Mouse (Mus musculus): ENCODE measurements at regions not wholly inside any gene's neighbourhood (a gene's known extent, or its start where the extent isn't known, plus 50 kb on each side); places are given as distances from the start of the nearest gene placed in this dataset.

DNA sequence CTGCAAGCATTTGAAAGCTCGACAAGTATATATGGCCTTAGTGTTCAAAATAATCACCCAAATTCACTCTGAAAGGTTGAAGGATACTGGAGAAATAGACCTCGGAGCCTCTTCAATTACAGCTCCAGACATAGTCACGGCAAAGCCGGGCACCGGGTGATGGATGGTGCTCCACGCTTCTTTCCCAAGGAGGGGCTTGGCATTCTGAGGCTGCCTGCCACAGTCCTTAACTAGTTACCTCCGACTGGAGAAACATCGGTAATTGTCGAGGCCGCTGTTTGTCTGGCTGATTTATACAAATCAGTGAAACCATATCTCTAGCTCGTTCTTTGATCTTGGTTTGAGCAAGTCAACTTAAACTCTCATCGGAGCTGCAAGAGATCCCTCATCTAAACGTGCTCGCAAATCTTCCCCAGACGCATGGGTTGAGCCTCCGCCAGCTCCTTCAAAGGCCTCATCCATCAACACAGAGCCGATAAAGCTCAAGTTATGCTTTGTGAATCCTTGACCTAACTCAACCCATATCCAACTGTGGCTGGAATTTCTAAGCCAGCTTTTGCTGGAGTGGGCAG is 145.4 kb upstream of the Stx16 start:
- H3K4me3 ChIP-seq (ENCODE audit: low read depth, low read length) = no peak overlapping the region
- TF ChIP-seq CTCF (IDR thresholded peaks at IDR 0.05; ENCODE audit: low read depth, low read length) (no peak), GATA1 (IDR thresholded peaks at IDR 0.05; ENCODE audit: borderline replicate concordance, low read length) (no peak), GATA2 (IDR thresholded peaks at IDR 0.05; ENCODE audit: borderline replicate concordance, low read depth, low read length) (no peak), TAL1 (conservative IDR thresholded peaks at IDR 0.05; ENCODE audit: low read depth, low read length) (no peak), POLR2AphosphoS5 (IDR thresholded peaks at IDR 0.05; ENCODE audit: insufficient replicate concordance, low read depth, low read length) (no peak)
- H3K27me3 ChIP-seq (ENCODE audit: insufficient read depth, low read length) = no peaks in the 10 kb centered on the region
- H3K9me3 ChIP-seq (replicated peaks) = peaks cover 59% of the 10 kb centered on the region
- no peaks in the 10 kb centered on the region for H3K4me1 ChIP-seq (ENCODE audit: insufficient read depth, low read depth, low read length)
- ATAC-seq (ENCODE audit: extremely low read depth, insufficient number of reproducible peaks, low FRiP score, poor library complexity, severe bottlenecking) (no peak), DNase-seq (ENCODE audit: low spot score) (no peak)
- no peaks in the 10 kb centered on the region for H3K36me3 ChIP-seq (replicated peaks)

DNA sequence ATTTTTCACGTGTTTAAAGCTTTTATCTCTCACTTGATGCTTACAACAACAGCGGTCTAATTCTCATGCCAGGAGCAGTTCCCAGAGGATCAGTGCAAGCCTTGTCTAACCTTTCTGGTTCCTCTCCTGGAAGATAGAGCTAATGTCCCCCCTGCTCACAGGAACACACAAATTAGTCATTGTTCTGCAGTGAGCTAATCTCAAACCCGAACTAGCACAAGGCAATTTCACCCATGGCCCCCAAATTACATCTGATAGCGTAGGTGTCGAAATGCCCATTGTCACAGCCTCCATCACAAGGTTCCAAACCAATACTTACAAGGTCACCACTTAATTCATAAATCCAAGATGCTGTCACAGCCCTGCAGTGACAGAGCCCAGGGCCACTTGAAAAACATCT is 140.4 kb upstream of the Stx16 start:
- TF ChIP-seq GATA2 (IDR thresholded peaks at IDR 0.05; ENCODE audit: borderline replicate concordance, low read depth, low read length) = no peak
- no peak for TF ChIP-seq POLR2AphosphoS5 (IDR thresholded peaks at IDR 0.05; ENCODE audit: insufficient replicate concordance, low read depth, low read length)
- TF ChIP-seq CTCF (IDR thresholded peaks at IDR 0.05; ENCODE audit: low read depth, low read length) = no peak
- no peak for TF ChIP-seq TAL1 (conservative IDR thresholded peaks at IDR 0.05; ENCODE audit: low read depth, low read length)
- no peak for TF ChIP-seq GATA1 (IDR thresholded peaks at IDR 0.05; ENCODE audit: borderline replicate concordance, low read length)

DNA sequence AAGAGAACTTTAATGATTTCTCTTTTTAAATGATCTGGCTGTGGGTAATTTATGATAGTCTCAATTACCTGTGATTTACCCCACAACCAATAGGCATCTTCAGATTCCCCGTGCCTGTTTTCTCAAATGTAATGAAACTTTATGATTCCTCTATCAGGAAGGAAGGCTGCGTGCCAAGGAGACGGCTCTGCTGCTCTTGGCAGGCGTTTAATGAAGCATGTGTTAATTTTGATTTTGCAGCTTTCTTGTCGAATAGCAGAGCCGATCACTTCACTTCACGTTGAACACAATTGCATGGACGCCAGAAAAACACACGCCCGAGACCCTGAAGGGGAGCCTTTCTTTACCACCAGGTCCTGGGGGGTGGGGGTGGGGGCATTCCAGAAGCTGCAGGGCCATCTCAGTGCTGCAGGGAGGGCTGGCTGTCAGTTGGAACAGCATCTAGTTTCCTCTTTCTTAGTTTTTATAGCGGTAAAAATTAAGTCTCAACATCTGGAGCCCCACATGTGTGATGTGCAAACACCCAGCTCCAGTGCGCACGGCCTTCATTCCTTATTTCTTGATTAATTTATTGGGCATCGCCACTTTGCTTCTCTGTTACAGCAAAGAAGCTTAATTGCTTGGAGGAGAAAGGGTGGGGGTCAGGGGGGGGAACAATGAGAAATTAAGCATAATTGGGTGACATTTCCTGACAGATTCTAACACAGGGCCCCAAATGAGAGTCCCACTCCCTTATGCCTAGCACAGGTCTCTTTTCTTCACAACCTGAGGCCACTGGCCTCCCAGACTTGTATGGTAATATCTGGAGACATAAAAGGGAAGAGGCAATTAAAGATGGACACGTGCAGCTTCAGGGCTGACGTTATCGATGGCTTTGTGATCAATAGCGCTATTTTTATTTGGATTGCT is 138.3 kb upstream of the Stx16 start:
- Histone ChIP-seq H3K27me3 (ENCODE audit: insufficient read depth, low read length) (no peaks in the 10 kb centered on the region), H3K9me3 (replicated peaks) (peaks cover 73% of the 10 kb centered on the region), H3K4me3 (ENCODE audit: low read depth, low read length) (no peak overlapping the region), H3K4me1 (ENCODE audit: insufficient read depth, low read depth, low read length) (no peaks in the 10 kb centered on the region), H3K36me3 (replicated peaks) (no peaks in the 10 kb centered on the region)
- TF ChIP-seq TAL1 (conservative IDR thresholded peaks at IDR 0.05; ENCODE audit: low read depth, low read length) (no peak), GATA2 (IDR thresholded peaks at IDR 0.05; ENCODE audit: borderline replicate concordance, low read depth, low read length) (no peak), POLR2AphosphoS5 (IDR thresholded peaks at IDR 0.05; ENCODE audit: insufficient replicate concordance, low read depth, low read length) (no peak), GATA1 (IDR thresholded peaks at IDR 0.05; ENCODE audit: borderline replicate concordance, low read length) (no peak), CTCF (IDR thresholded peaks at IDR 0.05; ENCODE audit: low read depth, low read length) (no peak)
- no peak for ATAC-seq (ENCODE audit: extremely low read depth, insufficient number of reproducible peaks, low FRiP score, poor library complexity, severe bottlenecking)
- no peak for DNase-seq (ENCODE audit: low spot score)

More for the DNA sequence above, 140.4 kb upstream of the Stx16 start:
- DNase-seq (ENCODE audit: low spot score) (no peak), ATAC-seq (ENCODE audit: extremely low read depth, insufficient number of reproducible peaks, low FRiP score, poor library complexity, severe bottlenecking) (no peak)
- Histone ChIP-seq H3K36me3 (replicated peaks) (no peaks in the 10 kb centered on the region), H3K9me3 (replicated peaks) (peaks cover 72% of the 10 kb centered on the region), H3K27me3 (ENCODE audit: insufficient read depth, low read length) (no peaks in the 10 kb centered on the region), H3K4me3 (ENCODE audit: low read depth, low read length) (no peak overlapping the region), H3K4me1 (ENCODE audit: insufficient read depth, low read depth, low read length) (no peaks in the 10 kb centered on the region)

DNA sequence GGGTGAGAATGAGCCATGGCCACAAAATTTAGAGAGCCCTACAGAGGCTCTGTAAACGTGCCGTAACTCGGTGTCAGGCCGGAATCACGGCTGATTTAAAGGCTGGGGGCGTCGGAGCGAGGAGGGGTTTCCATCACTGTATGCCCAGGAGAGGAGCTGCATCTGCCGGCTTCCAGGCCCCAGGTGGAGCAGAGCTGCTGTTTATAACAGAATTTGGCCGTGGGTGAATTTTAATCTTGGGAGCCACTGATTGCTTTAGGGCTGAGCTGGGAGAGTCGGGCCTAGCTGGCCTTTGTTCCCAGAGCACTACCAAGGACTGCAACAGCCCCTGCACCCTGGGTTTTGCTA is 137.7 kb upstream of the Stx16 start:
- ATAC-seq (ENCODE audit: extremely low read depth, insufficient number of reproducible peaks, low FRiP score, poor library complexity, severe bottlenecking) (no peak), DNase-seq (ENCODE audit: low spot score) (no peak)
- Histone ChIP-seq H3K27me3 (ENCODE audit: insufficient read depth, low read length) (no peaks in the 10 kb centered on the region), H3K4me3 (ENCODE audit: low read depth, low read length) (no peak overlapping the region; the same call in 1 of the 2 replicates), H3K36me3 (replicated peaks) (no peaks in the 10 kb centered on the region), H3K9me3 (replicated peaks) (peaks cover 70% of the 10 kb centered on the region), H3K4me1 (ENCODE audit: insufficient read depth, low read depth, low read length) (no peaks in the 10 kb centered on the region)
- TF ChIP-seq POLR2AphosphoS5 (IDR thresholded peaks at IDR 0.05; ENCODE audit: insufficient replicate concordance, low read depth, low read length) (no peak), CTCF (IDR thresholded peaks at IDR 0.05; ENCODE audit: low read depth, low read length) (no peak), GATA1 (IDR thresholded peaks at IDR 0.05; ENCODE audit: borderline replicate concordance, low read length) (no peak), TAL1 (conservative IDR thresholded peaks at IDR 0.05; ENCODE audit: low read depth, low read length) (no peak), GATA2 (IDR thresholded peaks at IDR 0.05; ENCODE audit: borderline replicate concordance, low read depth, low read length) (no peak)

DNA sequence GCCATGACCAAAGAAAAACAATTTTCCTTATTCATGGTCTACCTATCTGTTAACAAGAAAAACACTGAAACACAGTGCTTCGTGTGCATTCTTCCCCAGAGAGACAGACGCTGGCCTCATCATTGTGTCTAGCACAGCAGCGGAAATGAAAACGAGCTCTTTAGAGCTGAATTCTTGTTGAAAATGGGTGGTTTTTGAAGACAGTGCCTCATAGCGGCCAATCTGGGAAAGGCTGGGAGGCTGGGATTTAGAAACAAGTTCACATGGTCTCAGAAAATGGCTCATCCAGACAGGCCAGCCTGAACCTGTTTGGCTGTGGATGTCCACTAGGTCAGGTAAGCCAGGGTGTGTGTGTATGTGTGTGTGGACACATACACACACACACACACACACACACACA is 130.7 kb upstream of the Stx16 start:
- no peaks in the 10 kb centered on the region for H3K4me1 ChIP-seq (ENCODE audit: insufficient read depth, low read depth, low read length)
- ATAC-seq (ENCODE audit: extremely low read depth, insufficient number of reproducible peaks, low FRiP score, poor library complexity, severe bottlenecking) (no peak), DNase-seq (ENCODE audit: low spot score) (no peak)
- peaks cover 54% of the 10 kb centered on the region for H3K9me3 ChIP-seq (replicated peaks)
- H3K4me3 ChIP-seq (ENCODE audit: low read depth, low read length) = no peak overlapping the region
- no peaks in the 10 kb centered on the region for H3K27me3 ChIP-seq (ENCODE audit: insufficient read depth, low read length)
- TF ChIP-seq TAL1 (conservative IDR thresholded peaks at IDR 0.05; ENCODE audit: low read depth, low read length) = no peak
- TF ChIP-seq GATA1 (IDR thresholded peaks at IDR 0.05; ENCODE audit: borderline replicate concordance, low read length) = no peak
- no peak for TF ChIP-seq POLR2AphosphoS5 (IDR thresholded peaks at IDR 0.05; ENCODE audit: insufficient replicate concordance, low read depth, low read length)
- TF ChIP-seq CTCF (IDR thresholded peaks at IDR 0.05; ENCODE audit: low read depth, low read length) = no peak
- TF ChIP-seq GATA2 (IDR thresholded peaks at IDR 0.05; ENCODE audit: borderline replicate concordance, low read depth, low read length) = no peak
- no peaks in the 10 kb centered on the region for H3K36me3 ChIP-seq (replicated peaks)

DNA sequence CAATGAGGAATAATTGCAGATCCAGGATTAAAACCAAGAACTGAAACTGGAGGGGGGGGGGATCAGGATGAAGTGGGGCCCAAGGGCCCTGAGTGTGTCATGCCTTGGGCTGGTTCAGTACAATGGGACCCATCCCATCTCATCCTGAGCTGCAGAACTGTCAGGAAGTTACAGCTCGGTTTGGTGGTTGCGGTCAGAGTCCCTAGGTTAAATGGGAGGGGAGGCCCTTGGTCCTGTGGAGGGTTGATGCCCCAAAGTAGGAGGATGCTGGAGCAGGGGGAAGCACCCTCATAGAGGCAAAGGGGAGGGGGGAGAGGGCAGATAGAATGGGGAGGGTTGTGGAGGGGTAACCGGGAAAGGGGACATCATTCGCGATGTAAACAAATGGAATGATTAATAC is 127.5 kb upstream of the Stx16 start:
- TF ChIP-seq GATA1 (IDR thresholded peaks at IDR 0.05; ENCODE audit: borderline replicate concordance, low read length) (no peak), TAL1 (conservative IDR thresholded peaks at IDR 0.05; ENCODE audit: low read depth, low read length) (no peak), GATA2 (IDR thresholded peaks at IDR 0.05; ENCODE audit: borderline replicate concordance, low read depth, low read length) (no peak), POLR2AphosphoS5 (IDR thresholded peaks at IDR 0.05; ENCODE audit: insufficient replicate concordance, low read depth, low read length) (no peak)
- no peak for ATAC-seq (ENCODE audit: extremely low read depth, insufficient number of reproducible peaks, low FRiP score, poor library complexity, severe bottlenecking)
- Histone ChIP-seq H3K4me3 (ENCODE audit: low read depth, low read length) (no peak overlapping the region), H3K36me3 (replicated peaks) (no peaks in the 10 kb centered on the region), H3K9me3 (replicated peaks) (peaks cover 38% of the 10 kb centered on the region), H3K27me3 (ENCODE audit: insufficient read depth, low read length) (no peaks in the 10 kb centered on the region), H3K4me1 (ENCODE audit: insufficient read depth, low read depth, low read length) (no peaks in the 10 kb centered on the region)
- DNase-seq (ENCODE audit: low spot score) = no peak

Data from G1E (cell line).